Mouse (Mus musculus) cerebellum, adult 11 months (tissue): ENCODE results near the gene Iah1.

ENCODE experiments used
- DNase-seq: peaks from one replicate; pipeline ENCODE4 v3.0.0; 2022

Gene Iah1

DNA sequence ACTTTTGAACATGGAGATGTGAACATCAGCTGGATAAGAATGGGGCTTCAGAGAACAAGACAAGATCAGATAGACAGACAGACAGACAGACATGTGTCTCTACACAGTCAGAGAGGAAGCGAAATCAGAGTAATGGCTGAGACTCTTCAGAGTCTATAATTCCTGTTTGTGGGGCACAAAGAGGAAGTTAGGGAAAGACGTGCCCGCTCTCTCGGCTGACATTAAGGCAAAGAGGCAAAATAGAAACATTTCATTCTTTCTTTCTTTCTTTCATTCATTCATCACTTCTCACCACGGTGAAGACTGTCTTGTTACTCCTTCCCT lies 52.9 kb downstream of the Iah1 start:
- no peak for DNase-seq

GRCm38 (mm10) chr12:21370035-21370611 lies 53.9 kb downstream of the Iah1 start:
- DNase-seq, result no peak

DNA sequence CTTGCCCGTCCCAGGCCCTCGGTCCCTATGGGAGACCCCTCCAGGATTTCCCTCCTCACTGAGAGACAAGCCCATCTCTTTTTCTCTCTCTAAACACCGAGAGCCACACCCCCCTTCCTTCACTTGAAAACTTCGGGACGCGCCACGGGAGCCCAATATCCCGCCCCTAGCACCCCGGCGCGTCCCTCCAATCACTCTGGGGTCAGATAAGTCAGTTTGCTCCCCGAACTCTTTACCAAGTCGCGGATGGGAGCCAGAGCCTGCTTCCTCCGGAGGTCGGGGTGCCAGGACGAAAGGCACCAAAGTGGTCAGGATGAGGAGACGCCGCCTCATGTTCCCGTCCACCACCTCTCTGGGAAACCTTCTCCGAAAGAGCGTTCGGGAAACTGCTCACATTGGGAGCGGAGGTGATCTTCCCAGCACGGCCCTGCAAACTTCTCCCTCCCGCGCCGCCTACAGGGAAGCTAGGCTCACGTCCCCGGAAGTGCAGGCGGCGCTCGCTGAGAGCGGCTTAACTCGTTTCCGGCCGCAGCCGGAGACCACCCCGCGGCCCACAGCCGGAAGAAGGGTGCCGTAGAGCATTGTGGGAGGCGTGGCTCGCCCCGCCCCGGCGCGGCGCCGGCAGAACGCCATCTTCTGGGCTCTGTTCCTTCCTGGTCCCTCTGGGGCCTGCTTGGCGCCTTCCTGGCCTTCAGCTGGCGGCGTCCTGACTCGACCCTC lies 57.1 kb downstream of the Iah1 start, which contains the start of gene Adam17:
Gene Adam17, minus strand, starts transcription at position 533 of the 720 bp plus-strand sequence.
- DNase-seq, result peak; percentile 95
